Mouse (Mus musculus): ENCODE results near the gene Fgfr2. TPM values are rescaled to one million over a fixed set of nuclear protein-coding genes. Genes with fewer than 3 reads are reported as not detected.

The Fgfr2 gene
- polyA plus RNA-seq, 1 experiment from 2014 or later = 137 TPM

GRCm38 (mm10) chr7:130980130-130980529 is 2143.0 kb downstream of the Fgfr2 start:
- no peaks in the 10 kb centered on the region; the same call in 1 of the 2 replicates for H3K36me3 ChIP-seq
- WGBS = 76% methylated on average over 5 of the region's 5 CpGs
- H3K27ac ChIP-seq (replicated peaks) = peak overlapping the region; percentile 52; the same call in 1 of the 2 replicates
- no peaks in the 10 kb centered on the region for H3K9me3 ChIP-seq (replicated peaks)
- peaks cover 39% of the 10 kb centered on the region for H3K4me1 ChIP-seq
- H3K9ac ChIP-seq = no peak overlapping the region
- no peaks in the 10 kb centered on the region for H3K27me3 ChIP-seq
- no peak for ATAC-seq (ENCODE audit: insufficient number of reproducible peaks, low FRiP score, low TSS enrichment, low read depth)
- no peak overlapping the region for H3K4me3 ChIP-seq (replicated peaks)
- H3K4me2 ChIP-seq (replicated peaks) = no peak overlapping the region

GRCm38 (mm10) chr7:130978545-130978944 is 2144.6 kb downstream of the Fgfr2 start:
- Histone ChIP-seq H3K9ac (no peak overlapping the region), H3K27me3 (no peaks in the 10 kb centered on the region), H3K4me3 (replicated peaks) (no peak overlapping the region), H3K36me3 (peaks cover 11% of the 10 kb centered on the region), H3K27ac (replicated peaks) (no peak overlapping the region), H3K4me2 (replicated peaks) (no peak overlapping the region), H3K4me1 (peaks cover 30% of the 10 kb centered on the region), H3K9me3 (replicated peaks) (no peaks in the 10 kb centered on the region)
- ATAC-seq (ENCODE audit: insufficient number of reproducible peaks, low FRiP score, low TSS enrichment, low read depth) = no peak
- WGBS = 86% methylated on average over 1 of the region's 1 CpGs

GRCm38 (mm10) chr7:130977794-130978521 is 2145.2 kb downstream of the Fgfr2 start:
- Histone ChIP-seq H3K27me3 (no peaks in the 10 kb centered on the region), H3K9ac (no peak overlapping the region), H3K36me3 (peaks cover 11% of the 10 kb centered on the region), H3K4me3 (replicated peaks) (no peak overlapping the region), H3K27ac (replicated peaks) (no peak overlapping the region), H3K9me3 (replicated peaks) (no peaks in the 10 kb centered on the region), H3K4me1 (peaks cover 29% of the 10 kb centered on the region), H3K4me2 (replicated peaks) (no peak overlapping the region)
- WGBS = 40% methylated on average over 5 of the region's 5 CpGs
- ATAC-seq (ENCODE audit: insufficient number of reproducible peaks, low FRiP score, low TSS enrichment, low read depth) = peak; percentile 49; the same call in 1 of the 2 replicates

GRCm38 (mm10) chr7:130976305-130976935 is 2146.7 kb downstream of the Fgfr2 start:
- Histone ChIP-seq H3K27me3 (no peaks in the 10 kb centered on the region), H3K27ac (replicated peaks) (no peak overlapping the region), H3K9ac (no peak overlapping the region), H3K9me3 (replicated peaks) (no peaks in the 10 kb centered on the region), H3K4me1 (peaks cover 22% of the 10 kb centered on the region), H3K4me2 (replicated peaks) (no peak overlapping the region), H3K36me3 (peaks cover 11% of the 10 kb centered on the region), H3K4me3 (replicated peaks) (no peak overlapping the region)
- ATAC-seq (ENCODE audit: insufficient number of reproducible peaks, low FRiP score, low TSS enrichment, low read depth) = no peak
- WGBS = 42% methylated on average over 13 of the region's 13 CpGs

- H3K27ac ChIP-seq (replicated peaks) = no peak overlapping the region
- WGBS = 57% methylated on average over 9 of the region's 9 CpGs
These were observed 2150.4 kb downstream of the Fgfr2 start for GRCm38 (mm10) chr7:130972767-130973166.

GRCm38 (mm10) chr7:130969507-130969906 is 2153.6 kb downstream of the Fgfr2 start:
- WGBS = 29% methylated on average over 3 of the region's 3 CpGs
- no peaks in the 10 kb centered on the region for H3K9me3 ChIP-seq (replicated peaks)
- peaks cover 58% of the 10 kb centered on the region for H3K4me1 ChIP-seq
- H3K36me3 ChIP-seq = peaks cover 6% of the 10 kb centered on the region
- no peaks in the 10 kb centered on the region for H3K27me3 ChIP-seq
- no peak overlapping the region for H3K9ac ChIP-seq
- ATAC-seq (ENCODE audit: insufficient number of reproducible peaks, low FRiP score, low TSS enrichment, low read depth) = no peak
- no peak overlapping the region for H3K4me2 ChIP-seq (replicated peaks)
- no peak overlapping the region for H3K4me3 ChIP-seq (replicated peaks)
- H3K27ac ChIP-seq (replicated peaks) = peak overlapping the region; percentile 73

More at GRCm38 (mm10) chr7:130972767-130973166, 2150.4 kb downstream of the Fgfr2 start:
- H3K9me3 ChIP-seq (replicated peaks) = no peaks in the 10 kb centered on the region
- H3K36me3 ChIP-seq = peaks cover 11% of the 10 kb centered on the region
- no peak overlapping the region for H3K4me3 ChIP-seq (replicated peaks)
- peak; percentile 49; the same call in 1 of the 2 replicates for ATAC-seq (ENCODE audit: insufficient number of reproducible peaks, low FRiP score, low TSS enrichment, low read depth)
- no peaks in the 10 kb centered on the region for H3K27me3 ChIP-seq
- no peak overlapping the region for H3K4me2 ChIP-seq (replicated peaks)
- peaks cover 43% of the 10 kb centered on the region for H3K4me1 ChIP-seq
- no peak overlapping the region for H3K9ac ChIP-seq

GRCm38 (mm10) chr7:130969076-130969475 is 2154.1 kb downstream of the Fgfr2 start:
- H3K36me3 ChIP-seq = peaks cover 1% of the 10 kb centered on the region
- H3K9me3 ChIP-seq (replicated peaks) = no peaks in the 10 kb centered on the region
- H3K27ac ChIP-seq (replicated peaks) = peak overlapping the region; percentile 73
- no peak overlapping the region for H3K4me3 ChIP-seq (replicated peaks)
- peaks cover 61% of the 10 kb centered on the region for H3K4me1 ChIP-seq
- H3K9ac ChIP-seq = no peak overlapping the region
- no peak for ATAC-seq (ENCODE audit: insufficient number of reproducible peaks, low FRiP score, low TSS enrichment, low read depth)
- WGBS = 66% methylated on average over 5 of the region's 5 CpGs
- no peaks in the 10 kb centered on the region for H3K27me3 ChIP-seq
- H3K4me2 ChIP-seq (replicated peaks) = no peak overlapping the region

GRCm38 (mm10) chr7:130968537-130968936 is 2154.6 kb downstream of the Fgfr2 start:
- peaks cover 61% of the 10 kb centered on the region for H3K4me1 ChIP-seq
- H3K27ac ChIP-seq (replicated peaks) = peak overlapping the region; percentile 73
- ATAC-seq (ENCODE audit: insufficient number of reproducible peaks, low FRiP score, low TSS enrichment, low read depth) = no peak
- H3K27me3 ChIP-seq = no peaks in the 10 kb centered on the region
- H3K9ac ChIP-seq = no peak overlapping the region
- no peak overlapping the region for H3K4me3 ChIP-seq (replicated peaks)
- 64% methylated on average over 7 of the region's 7 CpGs for WGBS
- H3K9me3 ChIP-seq (replicated peaks) = no peaks in the 10 kb centered on the region
- H3K4me2 ChIP-seq (replicated peaks) = no peak overlapping the region
- H3K36me3 ChIP-seq = no peaks in the 10 kb centered on the region

- no peak overlapping the region for H3K9ac ChIP-seq
- WGBS = 80% methylated on average over 6 of the region's 6 CpGs
- peaks cover 61% of the 10 kb centered on the region for H3K4me1 ChIP-seq
- H3K27ac ChIP-seq (replicated peaks) = no peak overlapping the region
- H3K36me3 ChIP-seq = no peaks in the 10 kb centered on the region
- ATAC-seq (ENCODE audit: insufficient number of reproducible peaks, low FRiP score, low TSS enrichment, low read depth) = no peak
- no peaks in the 10 kb centered on the region for H3K27me3 ChIP-seq
- H3K4me3 ChIP-seq (replicated peaks) = no peak overlapping the region
- no peak overlapping the region for H3K4me2 ChIP-seq (replicated peaks)
- H3K9me3 ChIP-seq (replicated peaks) = no peaks in the 10 kb centered on the region
These were observed 2155.2 kb downstream of the Fgfr2 start for GRCm38 (mm10) chr7:130967901-130968300.

GRCm38 (mm10) chr7:130966876-130967275 is 2156.3 kb downstream of the Fgfr2 start:
- no peak overlapping the region for H3K4me3 ChIP-seq (replicated peaks)
- no peaks in the 10 kb centered on the region for H3K27me3 ChIP-seq
- WGBS = 41% methylated on average over 6 of the region's 6 CpGs
- H3K27ac ChIP-seq (replicated peaks) = peak overlapping the region; percentile 89
- H3K9me3 ChIP-seq (replicated peaks) = no peaks in the 10 kb centered on the region
- H3K4me1 ChIP-seq = peaks cover 63% of the 10 kb centered on the region
- no peaks in the 10 kb centered on the region for H3K36me3 ChIP-seq
- 0 out of 2 replicates have a peak overlapping the region, but pooled peaks have one; percentile 6 for H3K4me2 ChIP-seq (replicated peaks)
- no peak for ATAC-seq (ENCODE audit: insufficient number of reproducible peaks, low FRiP score, low TSS enrichment, low read depth)
- no peak overlapping the region for H3K9ac ChIP-seq

- H3K4me2 ChIP-seq (replicated peaks) = 0 out of 2 replicates have a peak overlapping the region, but pooled peaks have one; percentile 6
- ATAC-seq (ENCODE audit: insufficient number of reproducible peaks, low FRiP score, low TSS enrichment, low read depth) = no peak
- H3K36me3 ChIP-seq = no peaks in the 10 kb centered on the region
- no peak overlapping the region for H3K4me3 ChIP-seq (replicated peaks)
- peaks cover 66% of the 10 kb centered on the region for H3K4me1 ChIP-seq
- no peaks in the 10 kb centered on the region for H3K27me3 ChIP-seq
- WGBS = 30% methylated on average over 5 of the region's 5 CpGs
- no peaks in the 10 kb centered on the region for H3K9me3 ChIP-seq (replicated peaks)
- peak overlapping the region; percentile 89 for H3K27ac ChIP-seq (replicated peaks)
- no peak overlapping the region for H3K9ac ChIP-seq
These were observed 2156.7 kb downstream of the Fgfr2 start for GRCm38 (mm10) chr7:130966451-130966850.

Data from embryonic facial prominence, embryonic 15.5 days (tissue).